20 mouse cellular contexts compared by ENCODE assay signal in genomic region chr3:133423073-133423472, GRCm38 (mm10).
DNase-seq lines count a peak whose midpoint lies in the region; ATAC-seq lines count a peak whose summit lies in the region.
"Had no signal": no experiment of that assay in that cellular context is flagged by ENCODE, and none has a peak within 500 bp of the region (broad histone marks: within the 10 kb centered on the region; RNA-seq: fewer than 3 reads in every experiment).

No protein-coding gene starts in this region.

- peak; percentile 78 for DNase-seq in 416B (ENCODE audit: low read depth)
- no peak for DNase-seq in thymus, postnatal 10 days (ENCODE audit: low spot score in 2 of 2)
- DNase-seq in gastrocnemius, adult 18-20 months (ENCODE audit: low spot score), result no peak
- DNase-seq: adrenal gland, adult 8-10 months; adrenal gland, postnatal 14 days; adrenal gland, postnatal 36 days; B cell, adult 2 months; cerebellum, adult 11-12 months; cerebellum, adult 2 months; cerebellum, adult 9-10 months; cerebellum, postnatal 10 days; cerebellum, postnatal 25 days; embryo, embryonic 11 days had no signal

- ATAC-seq in common myeloid progenitor, adult 5-6 weeks (replicated peaks; ENCODE audit: low read depth, poor library complexity, severe bottlenecking), result peak; percentile 76
- peak; percentile 92 for ATAC-seq in megakaryocyte progenitor cell, adult 5-6 weeks (replicated peaks; ENCODE audit: poor library complexity)
- ATAC-seq: activated CD4-positive, CD25-positive, alpha-beta regulatory T cell, adult 4 months; CD4-positive, CD25-positive, alpha-beta regulatory T cell, adult 4 months; forebrain, embryonic 14.5 days; forebrain, embryonic 16.5 days; Patski had no signal
